Mouse (Mus musculus) heart, embryonic 15.5 days (tissue): ENCODE data around the gene Ap1b1. TPM values are rescaled to one million over a fixed set of nuclear protein-coding genes. Genes with fewer than 3 reads are reported as not detected.

Experiments used
- ATAC-seq: fragments of 200-750 bp; cut with Nextera tagmentation; replicated peaks from 2 replicates; pipeline ENCODE4 v1.8.0; 2017; ENCODE audit warnings: low read depth, moderate TSS enrichment; ENCODE audit not compliant: insufficient number of reproducible peaks, insufficient read depth, low FRiP score
- H3K27ac ChIP-seq: fragments of 300-500 bp; sonication (generic); 2 replicates; pipeline ENCODE4 v1.5.1; 2015; ENCODE audit warnings: mild to moderate bottlenecking, inconsistent platforms
- H3K27me3 ChIP-seq: fragments of 300-500 bp; sonication (generic); 2 replicates; pipeline ENCODE4 v1.6.1; 2015; ENCODE audit warnings: inconsistent platforms
- H3K36me3 ChIP-seq: fragments of 300-500 bp; sonication (generic); 2 replicates; pipeline ENCODE4 v1.6.1; 2015; ENCODE audit warnings: mild to moderate bottlenecking, inconsistent platforms
- H3K4me1 ChIP-seq: fragments of 300-500 bp; sonication (generic); replicated peaks from 2 replicates; pipeline ENCODE4 v1.6.1; 2015; ENCODE audit warnings: inconsistent platforms
- H3K4me2 ChIP-seq: fragments of 300-500 bp; sonication (generic); 2 replicates; pipeline ENCODE4 v1.6.1; 2015; ENCODE audit warnings: inconsistent platforms, mild to moderate bottlenecking, moderate library complexity
- H3K4me3 ChIP-seq: fragments of 300-500 bp; sonication (generic); 2 replicates; pipeline ENCODE4 v1.5.1; 2015; ENCODE audit warnings: mild to moderate bottlenecking, inconsistent platforms
- H3K9ac ChIP-seq: fragments of 300-500 bp; sonication (generic); 2 replicates; pipeline ENCODE4 v1.6.1; 2015; ENCODE audit warnings: mild to moderate bottlenecking, inconsistent platforms
- H3K9me3 ChIP-seq: fragments of 300-500 bp; sonication (generic); replicated peaks from 2 replicates; pipeline ENCODE4 v1.6.1; 2016; ENCODE audit warnings: inconsistent platforms
- WGBS: fragments of 180-500 bp; shearing (Covaris S2); methylation state at CpG from one replicate; pipeline ENCODE4 v1.1.7; 2015; ENCODE audit warnings: mixed read lengths; 5-methylcytosine and 5-hydroxymethylcytosine counted together
- polyA plus RNA-seq: library from polyadenylated mRNA; unstranded; fragments of >200 nt; fragmentation: Nextera tagmentation; extraction: Ambion mirVana; gene quantifications from 2 replicates; pipeline ENCODE4 v1.2.1, GENCODE M21; 2015

Ap1b1 gene
- polyA plus RNA-seq, 1 experiment from 2014 or later, result 32.1 TPM

GRCm38 (mm10) chr11:5037146-5037854 lies 50.7 kb downstream of the Ap1b1 start:
- Histone ChIP-seq H3K9ac (no peak overlapping the region), H3K27ac (no peak overlapping the region), H3K9me3 (no peaks in the 10 kb centered on the region), H3K4me1 (peaks cover 16% of the 10 kb centered on the region), H3K27me3 (no peaks in the 10 kb centered on the region), H3K4me2 (no peak overlapping the region), H3K4me3 (no peak overlapping the region), H3K36me3 (peaks cover 38% of the 10 kb centered on the region)
- no peak for ATAC-seq
- WGBS, result 71% methylated on average over 8 of the region's 8 CpGs

- no peak for ATAC-seq
These were observed 54.0 kb downstream of the Ap1b1 start for GRCm38 (mm10) chr11:5040585-5040984.

GRCm38 (mm10) chr11:5041144-5041780 lies 54.6 kb downstream of the Ap1b1 start:
- Histone ChIP-seq H3K4me3 (no peak overlapping the region), H3K36me3 (peaks cover 17% of the 10 kb centered on the region; the same call in 1 of the 2 replicates), H3K9me3 (no peaks in the 10 kb centered on the region), H3K27ac (no peak overlapping the region), H3K4me1 (peaks cover 7% of the 10 kb centered on the region), H3K4me2 (no peak overlapping the region), H3K9ac (no peak overlapping the region), H3K27me3 (no peaks in the 10 kb centered on the region)
- 47% methylated on average over 18 of the region's 18 CpGs for WGBS
- ATAC-seq, result no peak

More at GRCm38 (mm10) chr11:5040585-5040984, 54.0 kb downstream of the Ap1b1 start:
- H3K36me3 ChIP-seq, result peaks cover 19% of the 10 kb centered on the region; the same call in 1 of the 2 replicates
- no peak overlapping the region for H3K9ac ChIP-seq
- WGBS, result 95% methylated on average over 5 of the region's 5 CpGs
- H3K27me3 ChIP-seq, result no peaks in the 10 kb centered on the region
- H3K4me3 ChIP-seq, result no peak overlapping the region
- no peak overlapping the region for H3K4me2 ChIP-seq
- H3K4me1 ChIP-seq, result peaks cover 7% of the 10 kb centered on the region
- H3K9me3 ChIP-seq, result no peaks in the 10 kb centered on the region
- no peak overlapping the region for H3K27ac ChIP-seq

GRCm38 (mm10) chr11:5042645-5043381 lies 56.2 kb downstream of the Ap1b1 start:
- ATAC-seq, result no peak
- Histone ChIP-seq H3K4me3 (no peak overlapping the region), H3K36me3 (peaks cover 17% of the 10 kb centered on the region; the same call in 1 of the 2 replicates), H3K4me2 (no peak overlapping the region), H3K4me1 (peaks cover 7% of the 10 kb centered on the region), H3K27me3 (no peaks in the 10 kb centered on the region), H3K9me3 (no peaks in the 10 kb centered on the region), H3K27ac (no peak overlapping the region), H3K9ac (no peak overlapping the region)
- 85% methylated on average over 8 of the region's 8 CpGs for WGBS

GRCm38 (mm10) chr11:5046321-5046926 lies 59.8 kb downstream of the Ap1b1 start:
- H3K9me3 ChIP-seq, result no peaks in the 10 kb centered on the region
- no peak overlapping the region for H3K9ac ChIP-seq
- H3K36me3 ChIP-seq, result 0 out of 2 replicates have a peak, but pooled peaks cover 4% of the 10 kb centered on the region
- no peak overlapping the region for H3K4me2 ChIP-seq
- ATAC-seq, result no peak
- no peak overlapping the region for H3K27ac ChIP-seq
- 0 out of 2 replicates have a peak, but pooled peaks cover under 1% of the 10 kb centered on the region for H3K4me1 ChIP-seq
- no peak overlapping the region for H3K4me3 ChIP-seq
- peaks cover 6% of the 10 kb centered on the region for H3K27me3 ChIP-seq
- WGBS, result 44% methylated on average over 12 of the region's 12 CpGs

- no peak for ATAC-seq
- H3K27me3 ChIP-seq, result peaks cover 19% of the 10 kb centered on the region
- H3K27ac ChIP-seq, result no peak overlapping the region
- no peak overlapping the region for H3K9ac ChIP-seq
- H3K4me2 ChIP-seq, result no peak overlapping the region
- WGBS, result 83% methylated on average over 10 of the region's 10 CpGs
- H3K36me3 ChIP-seq, result no peaks in the 10 kb centered on the region
- H3K4me3 ChIP-seq, result no peak overlapping the region
- H3K9me3 ChIP-seq, result no peaks in the 10 kb centered on the region
- no peaks in the 10 kb centered on the region for H3K4me1 ChIP-seq
These were observed 65.0 kb downstream of the Ap1b1 start for GRCm38 (mm10) chr11:5051629-5052028.

- Histone ChIP-seq H3K27me3 (peaks cover 26% of the 10 kb centered on the region), H3K27ac (no peak overlapping the region), H3K4me1 (no peaks in the 10 kb centered on the region; the same call in 1 of the 2 replicates), H3K9ac (no peak overlapping the region), H3K4me3 (no peak overlapping the region), H3K36me3 (no peaks in the 10 kb centered on the region), H3K9me3 (no peaks in the 10 kb centered on the region), H3K4me2 (no peak overlapping the region)
- no peak for ATAC-seq
- 64% methylated on average over 10 of the region's 10 CpGs for WGBS
These were observed 65.7 kb downstream of the Ap1b1 start for GRCm38 (mm10) chr11:5052200-5052854.

- no peak overlapping the region for H3K27ac ChIP-seq
- no peaks in the 10 kb centered on the region for H3K9me3 ChIP-seq
- H3K9ac ChIP-seq, result no peak overlapping the region
- H3K27me3 ChIP-seq, result peaks cover 43% of the 10 kb centered on the region
- H3K4me2 ChIP-seq, result no peak overlapping the region
- WGBS, result 87% methylated on average over 14 of the region's 14 CpGs
- no peaks in the 10 kb centered on the region for H3K36me3 ChIP-seq
- no peak overlapping the region for H3K4me3 ChIP-seq
- no peak for ATAC-seq
- peaks cover 16% of the 10 kb centered on the region for H3K4me1 ChIP-seq
These were observed 67.5 kb downstream of the Ap1b1 start for GRCm38 (mm10) chr11:5054151-5054550.

GRCm38 (mm10) chr11:5054874-5055273 lies 68.2 kb downstream of the Ap1b1 start:
- ATAC-seq, result no peak
- H3K4me3 ChIP-seq, result no peak overlapping the region
- no peak overlapping the region for H3K9ac ChIP-seq
- peaks cover 50% of the 10 kb centered on the region for H3K27me3 ChIP-seq
- no peaks in the 10 kb centered on the region for H3K36me3 ChIP-seq
- peaks cover 23% of the 10 kb centered on the region for H3K4me1 ChIP-seq
- H3K4me2 ChIP-seq, result no peak overlapping the region
- WGBS, result 69% methylated on average over 6 of the region's 6 CpGs
- no peaks in the 10 kb centered on the region for H3K9me3 ChIP-seq
- H3K27ac ChIP-seq, result no peak overlapping the region

- ATAC-seq, result no peak
- no peak overlapping the region for H3K4me3 ChIP-seq
- H3K36me3 ChIP-seq, result no peaks in the 10 kb centered on the region
- no peak overlapping the region for H3K4me2 ChIP-seq
- no peak overlapping the region for H3K9ac ChIP-seq
- H3K4me1 ChIP-seq, result peaks cover 28% of the 10 kb centered on the region
- H3K27ac ChIP-seq, result no peak overlapping the region
- WGBS, result 58% methylated on average over 23 of the region's 23 CpGs
- H3K27me3 ChIP-seq, result peaks cover 58% of the 10 kb centered on the region
- H3K9me3 ChIP-seq, result no peaks in the 10 kb centered on the region
These were observed 69.6 kb downstream of the Ap1b1 start for GRCm38 (mm10) chr11:5055945-5056938.
